Mouse (Mus musculus) embryonic facial prominence, embryonic 12.5 days (tissue): ENCODE data around the gene Stk11. TPM values are rescaled to one million over a fixed set of nuclear protein-coding genes. Genes with fewer than 3 reads are reported as not detected.

Source experiments
- ATAC-seq: fragments of 200-750 bp; cut with Nextera tagmentation; 2 replicates; pipeline ENCODE4 v1.8.0; 2017; ENCODE audit not compliant: insufficient number of reproducible peaks, insufficient read depth, low FRiP score, low TSS enrichment
- H3K27ac ChIP-seq: fragments of 300-500 bp; sonication (generic); 2 replicates; pipeline ENCODE4 v1.5.1; 2016; ENCODE audit warnings: mild to moderate bottlenecking
- H3K27me3 ChIP-seq: fragments of 300-500 bp; sonication (generic); 2 replicates; pipeline ENCODE4 v1.6.1; 2016; ENCODE audit warnings: mild to moderate bottlenecking, moderate library complexity
- H3K36me3 ChIP-seq: fragments of 300-500 bp; sonication (generic); 2 replicates; pipeline ENCODE4 v1.6.1; 2016; ENCODE audit warnings: mild to moderate bottlenecking
- H3K4me1 ChIP-seq: fragments of 300-500 bp; sonication (generic); 2 replicates; pipeline ENCODE4 v1.6.1; 2016
- H3K4me2 ChIP-seq: fragments of 300-500 bp; sonication (generic); replicated peaks from 2 replicates; pipeline ENCODE4 v1.6.1; 2016; ENCODE audit warnings: mild to moderate bottlenecking, moderate library complexity
- H3K4me3 ChIP-seq: fragments of 300-500 bp; sonication (generic); 2 replicates; pipeline ENCODE4 v1.5.1; 2016; ENCODE audit warnings: mild to moderate bottlenecking
- H3K9ac ChIP-seq: fragments of 300-500 bp; sonication (generic); 2 replicates; pipeline ENCODE4 v1.6.1; 2016; ENCODE audit warnings: mild to moderate bottlenecking, moderate library complexity
- H3K9me3 ChIP-seq: fragments of 300-500 bp; sonication (generic); 2 replicates; pipeline ENCODE4 v1.6.1; 2016; ENCODE audit warnings: mild to moderate bottlenecking, moderate library complexity
- WGBS: fragments of 180-500 bp; shearing (Covaris S2); methylation state at CpG from one replicate; pipeline ENCODE4 v1.1.7; 2016; 5-methylcytosine and 5-hydroxymethylcytosine counted together
- polyA plus RNA-seq: library from polyadenylated mRNA; unstranded; fragments of >200 nt; fragmentation: Nextera tagmentation; extraction: Ambion mirVana; gene quantifications from 2 replicates; pipeline ENCODE4 v1.2.1, GENCODE M21; 2016

Stk11 gene
- polyA plus RNA-seq, 1 experiment from 2014 or later: 17.2 TPM

- Histone ChIP-seq H3K4me2 (peak within 1 kb of the TSS; percentile 57), H3K9me3 (no peaks in the 10 kb centered on the region), H3K27ac (peak within 1 kb of the TSS; percentile 99), H3K36me3 (peaks cover 50% of the 10 kb centered on the region), H3K4me1 (peaks cover 20% of the 10 kb centered on the region), H3K9ac (peak within 1 kb of the TSS; percentile 75), H3K27me3 (no peaks in the 10 kb centered on the region), H3K4me3 (peak within 1 kb of the TSS; percentile 95)
- ATAC-seq: peak; percentile 38
- WGBS: 1% methylated on average over 40 of the region's 42 CpGs
Observed at GRCm38 (mm10) chr10:80147719-80148601, 32.4 kb downstream of the Stk11 start, which contains the start of gene Midn. Gene Midn (plus strand): TSS chr10:80148272.

GRCm38 (mm10) chr10:80148610-80149290, 33.1 kb downstream of the Stk11 start:
- H3K9ac ChIP-seq: peak overlapping the region; percentile 75
- WGBS: under 1% methylated on average over 57 of the region's 57 CpGs
- H3K27ac ChIP-seq: peak overlapping the region; percentile 99
- peaks cover 27% of the 10 kb centered on the region for H3K4me1 ChIP-seq
- H3K27me3 ChIP-seq: no peaks in the 10 kb centered on the region
- H3K4me3 ChIP-seq: peak overlapping the region; percentile 95
- no peaks in the 10 kb centered on the region for H3K9me3 ChIP-seq
- H3K4me2 ChIP-seq: peak overlapping the region; percentile 57
- peak; percentile 5 for ATAC-seq
- peaks cover 54% of the 10 kb centered on the region for H3K36me3 ChIP-seq

DNA sequence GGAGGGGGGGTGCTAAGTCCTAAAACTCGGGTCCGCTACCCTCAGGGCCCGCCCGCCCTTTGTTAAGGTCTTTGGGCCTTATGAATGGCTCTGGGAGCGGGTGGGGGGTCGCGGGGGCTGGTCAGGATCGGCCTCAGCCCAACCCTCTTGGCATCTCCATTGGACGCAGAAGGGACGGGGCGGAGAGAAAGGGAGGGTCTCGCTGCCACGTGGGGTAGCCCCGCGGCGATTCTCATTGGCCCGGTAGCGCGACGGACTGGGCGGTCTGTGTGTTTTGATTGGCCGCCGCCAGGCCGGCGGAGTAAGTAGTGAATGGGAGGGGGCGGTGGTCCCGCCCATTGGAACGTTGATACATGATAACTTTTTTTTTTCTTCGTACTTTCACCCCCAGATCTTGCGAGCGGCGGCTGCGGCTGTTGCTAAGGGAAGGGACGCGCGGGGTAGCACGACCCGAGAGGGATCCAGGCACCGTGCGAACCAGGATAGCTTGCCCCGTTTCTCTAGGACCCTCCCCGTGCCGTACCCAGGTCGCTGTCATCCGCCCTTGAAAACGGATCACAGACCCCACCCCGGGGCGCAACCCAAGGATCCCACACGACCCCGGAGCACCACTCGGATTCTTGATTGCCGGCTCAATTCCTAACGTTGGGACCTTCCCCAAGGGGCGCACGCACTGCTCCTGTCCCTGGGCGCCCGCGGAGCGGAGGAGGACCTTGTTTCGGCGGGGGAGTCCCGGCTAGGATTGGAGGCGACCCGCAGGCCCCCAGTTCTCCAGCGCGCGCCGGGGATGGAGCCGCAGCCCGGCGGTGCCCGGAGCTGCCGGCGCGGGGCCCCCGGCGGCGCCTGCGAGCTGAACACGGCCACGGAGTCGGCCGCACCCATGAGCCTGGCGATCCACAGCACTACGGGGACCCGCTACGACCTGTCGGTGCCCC, 34.0 kb downstream of the Stk11 start:
- peak; percentile 72 for ATAC-seq
- Histone ChIP-seq H3K4me1 (peaks cover 35% of the 10 kb centered on the region), H3K36me3 (peaks cover 54% of the 10 kb centered on the region), H3K4me3 (peak overlapping the region; percentile 95), H3K27ac (peak overlapping the region; percentile 99), H3K9ac (peak overlapping the region; percentile 100), H3K4me2 (peak overlapping the region; percentile 99), H3K9me3 (no peaks in the 10 kb centered on the region), H3K27me3 (no peaks in the 10 kb centered on the region)
- under 1% methylated on average over 86 of the region's 88 CpGs for WGBS

DNA sequence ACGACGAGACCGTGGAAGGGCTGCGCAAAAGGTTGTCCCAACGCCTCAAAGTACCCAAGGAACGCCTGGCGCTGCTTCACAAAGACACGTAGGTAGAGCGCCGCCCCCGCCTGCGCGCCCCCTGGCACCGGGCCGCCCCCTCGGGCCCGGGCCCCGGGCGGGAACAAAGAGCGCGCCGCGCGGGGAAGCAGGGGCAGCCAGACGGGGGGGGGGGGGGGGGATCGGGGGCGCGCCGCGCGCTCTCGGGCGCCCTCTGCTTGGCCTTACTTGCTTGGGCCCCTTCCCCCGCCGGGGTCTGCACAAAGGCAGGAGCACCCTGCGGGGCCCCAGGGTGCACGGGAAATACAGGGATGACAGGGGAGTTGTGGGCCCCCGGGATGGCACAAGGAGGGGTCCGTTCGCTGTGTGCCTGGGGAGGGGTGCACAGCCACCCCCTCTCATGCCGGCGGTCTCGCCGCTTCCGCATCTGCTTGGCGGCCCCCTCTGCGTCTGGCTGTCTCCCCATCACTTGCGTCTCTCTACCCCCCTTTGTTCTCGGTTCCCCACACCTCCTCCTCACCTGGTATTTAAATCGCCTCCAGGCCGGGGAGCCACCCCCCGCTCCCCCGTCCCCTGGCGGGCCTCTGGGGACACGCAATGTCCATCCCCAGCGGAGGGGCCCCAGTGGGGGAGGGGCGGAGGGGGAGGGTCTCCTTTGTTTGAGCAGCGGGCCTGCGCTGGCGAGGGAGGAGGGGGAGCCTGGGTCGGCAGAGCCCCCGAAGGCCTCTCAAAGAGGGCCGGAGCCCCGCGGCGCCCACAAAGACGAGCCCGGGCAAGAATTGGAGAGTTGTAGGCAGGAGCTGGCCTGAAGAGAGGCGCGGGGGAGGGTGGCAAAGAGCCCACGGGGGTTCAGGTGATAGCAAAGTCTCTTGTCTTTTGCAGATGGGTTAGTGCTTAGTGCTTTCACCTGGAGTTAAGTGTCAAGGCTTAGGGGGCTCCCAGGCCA, 34.9 kb downstream of the Stk11 start:
- H3K9ac ChIP-seq: peak overlapping the region; percentile 100
- WGBS: under 1% methylated on average over 65 of the region's 71 CpGs
- peak overlapping the region; percentile 95 for H3K4me3 ChIP-seq
- peaks cover 54% of the 10 kb centered on the region for H3K36me3 ChIP-seq
- no peaks in the 10 kb centered on the region for H3K27me3 ChIP-seq
- ATAC-seq: no peak
- H3K27ac ChIP-seq: peak overlapping the region; percentile 99
- peak overlapping the region; percentile 99 for H3K4me2 ChIP-seq
- no peaks in the 10 kb centered on the region for H3K9me3 ChIP-seq
- peaks cover 44% of the 10 kb centered on the region for H3K4me1 ChIP-seq

DNA sequence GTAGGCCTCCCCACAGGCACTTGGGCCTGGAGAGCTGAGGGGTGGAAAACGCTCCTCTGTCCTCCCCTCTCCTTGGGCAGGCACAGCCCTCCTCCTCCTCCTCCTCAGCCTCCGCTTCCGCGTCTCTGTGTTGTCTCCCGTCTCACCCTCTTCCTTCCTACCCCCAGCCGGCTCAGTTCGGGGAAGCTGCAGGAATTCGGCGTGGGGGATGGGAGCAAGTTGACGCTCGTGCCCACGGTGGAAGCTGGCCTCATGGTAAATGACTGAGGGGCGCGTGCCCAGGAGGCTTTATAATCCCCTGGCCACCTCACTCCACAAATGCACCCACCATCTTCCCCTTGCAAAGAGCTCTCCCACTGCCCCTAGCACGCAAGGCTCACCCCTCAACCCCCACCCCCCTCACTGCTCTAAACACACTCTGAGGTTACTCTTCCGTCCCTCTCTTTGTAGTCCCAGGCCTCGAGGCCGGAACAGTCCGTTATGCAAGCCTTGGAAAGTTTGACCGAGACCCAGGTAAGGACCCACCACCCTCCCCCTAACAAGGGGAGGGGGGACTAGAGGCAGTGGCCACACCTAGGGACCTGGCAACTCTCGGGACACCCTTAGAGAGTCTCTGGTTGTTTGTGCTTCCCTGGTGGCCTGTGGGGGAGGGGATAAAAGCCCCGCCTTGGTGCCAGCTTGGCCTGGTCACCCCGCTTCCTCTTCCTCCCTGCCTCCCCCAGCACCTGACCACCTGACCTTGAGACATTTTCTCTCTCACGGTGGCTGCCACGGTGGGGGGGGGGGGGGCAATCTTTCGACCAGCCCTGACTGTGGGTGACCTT, 35.8 kb downstream of the Stk11 start:
- no peaks in the 10 kb centered on the region for H3K27me3 ChIP-seq
- peak overlapping the region; percentile 99 for H3K27ac ChIP-seq
- peaks cover 54% of the 10 kb centered on the region for H3K36me3 ChIP-seq
- WGBS: under 1% methylated on average over 26 of the region's 26 CpGs
- peak overlapping the region; percentile 99 for H3K4me2 ChIP-seq
- no peaks in the 10 kb centered on the region for H3K9me3 ChIP-seq
- no peak for ATAC-seq
- peaks cover 52% of the 10 kb centered on the region for H3K4me1 ChIP-seq
- H3K4me3 ChIP-seq: peak overlapping the region; percentile 95
- H3K9ac ChIP-seq: peak overlapping the region; percentile 100

DNA sequence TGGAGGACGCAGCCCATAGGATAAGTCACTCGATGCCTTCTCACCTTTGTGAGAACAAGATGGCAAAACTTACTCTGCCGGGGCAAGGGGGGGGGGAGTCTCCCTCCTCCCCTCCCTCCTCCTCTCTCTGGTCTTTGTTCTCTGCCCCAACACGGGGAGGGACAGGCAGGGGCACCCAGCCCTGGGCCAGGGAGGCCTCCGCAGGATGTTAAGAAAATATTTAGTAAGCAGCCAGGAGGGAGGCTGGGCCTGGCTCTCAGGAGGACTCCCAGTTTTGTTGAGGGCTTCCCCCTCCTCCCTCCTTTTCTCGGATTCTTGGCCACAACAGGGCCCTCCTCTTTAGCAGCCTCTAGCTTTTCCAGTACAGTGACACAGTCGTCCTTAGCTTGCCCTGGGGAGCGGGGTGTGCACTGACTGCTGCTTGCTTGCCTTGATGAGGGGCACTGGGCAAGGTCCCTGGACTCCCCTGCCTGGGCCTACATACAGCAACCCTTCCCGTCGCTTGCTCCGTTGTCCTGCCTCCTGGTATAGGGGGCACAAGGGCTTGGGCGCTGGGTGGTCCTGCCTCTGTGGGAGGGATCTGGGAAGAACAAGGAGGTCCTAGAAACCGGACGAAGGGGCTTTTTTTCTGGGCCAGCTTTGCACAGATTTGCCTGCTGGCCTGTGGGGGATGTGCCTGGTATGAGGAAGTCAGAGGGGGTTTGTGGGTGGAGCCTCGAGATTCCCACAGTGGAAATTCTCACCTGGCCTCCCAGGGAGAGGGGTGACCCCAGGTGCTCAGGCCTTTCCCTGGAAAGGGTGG, 36.7 kb downstream of the Stk11 start:
- 2% methylated on average over 15 of the region's 15 CpGs for WGBS
- H3K4me1 ChIP-seq: peaks cover 59% of the 10 kb centered on the region
- H3K4me2 ChIP-seq: peak overlapping the region; percentile 99
- H3K27me3 ChIP-seq: no peaks in the 10 kb centered on the region
- peak overlapping the region; percentile 99 for H3K27ac ChIP-seq
- ATAC-seq: no peak
- peaks cover 61% of the 10 kb centered on the region for H3K36me3 ChIP-seq
- peak overlapping the region; percentile 95 for H3K4me3 ChIP-seq
- H3K9ac ChIP-seq: peak overlapping the region; percentile 100
- H3K9me3 ChIP-seq: no peaks in the 10 kb centered on the region

- Histone ChIP-seq H3K4me1 (peaks cover 54% of the 10 kb centered on the region), H3K4me2 (peak overlapping the region; percentile 99)
- WGBS: 44% methylated on average over 3 of the region's 3 CpGs
Observed at GRCm38 (mm10) chr10:80152873-80153260, 37.3 kb downstream of the Stk11 start.

DNA sequence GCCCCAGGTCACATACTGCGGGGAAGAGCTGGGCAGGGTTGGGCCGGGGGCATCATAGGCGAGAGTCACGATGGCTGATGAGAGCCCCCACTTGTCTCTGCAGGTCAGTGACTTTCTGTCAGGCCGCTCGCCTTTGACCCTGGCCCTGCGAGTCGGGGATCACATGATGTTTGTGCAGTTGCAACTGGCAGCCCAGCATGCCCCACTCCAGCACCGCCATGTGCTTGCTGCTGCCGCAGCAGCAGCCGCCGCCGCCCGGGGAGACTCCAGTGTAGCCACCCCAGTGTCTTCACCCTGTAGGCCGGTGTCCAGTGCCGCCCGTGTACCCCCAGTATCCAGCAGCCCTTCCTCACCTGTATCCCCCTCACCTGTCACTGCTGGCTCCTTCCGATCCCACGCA, 38.1 kb downstream of the Stk11 start:
- Histone ChIP-seq H3K4me1 (peaks cover 61% of the 10 kb centered on the region), H3K4me2 (peak overlapping the region; percentile 99), H3K9me3 (no peaks in the 10 kb centered on the region), H3K9ac (peak overlapping the region; percentile 100), H3K4me3 (peak overlapping the region; percentile 95), H3K27me3 (no peaks in the 10 kb centered on the region), H3K36me3 (peaks cover 66% of the 10 kb centered on the region), H3K27ac (peak overlapping the region; percentile 99; the same call in 1 of the 2 replicates)
- 71% methylated on average over 19 of the region's 19 CpGs for WGBS
- ATAC-seq: no peak

More at GRCm38 (mm10) chr10:80152873-80153260, 37.3 kb downstream of the Stk11 start:
- no peak for ATAC-seq
- H3K36me3 ChIP-seq: peaks cover 66% of the 10 kb centered on the region
- peak overlapping the region; percentile 95 for H3K4me3 ChIP-seq
- H3K9me3 ChIP-seq: no peaks in the 10 kb centered on the region
- H3K27ac ChIP-seq: peak overlapping the region; percentile 99
- peak overlapping the region; percentile 100 for H3K9ac ChIP-seq
- H3K27me3 ChIP-seq: no peaks in the 10 kb centered on the region

DNA sequence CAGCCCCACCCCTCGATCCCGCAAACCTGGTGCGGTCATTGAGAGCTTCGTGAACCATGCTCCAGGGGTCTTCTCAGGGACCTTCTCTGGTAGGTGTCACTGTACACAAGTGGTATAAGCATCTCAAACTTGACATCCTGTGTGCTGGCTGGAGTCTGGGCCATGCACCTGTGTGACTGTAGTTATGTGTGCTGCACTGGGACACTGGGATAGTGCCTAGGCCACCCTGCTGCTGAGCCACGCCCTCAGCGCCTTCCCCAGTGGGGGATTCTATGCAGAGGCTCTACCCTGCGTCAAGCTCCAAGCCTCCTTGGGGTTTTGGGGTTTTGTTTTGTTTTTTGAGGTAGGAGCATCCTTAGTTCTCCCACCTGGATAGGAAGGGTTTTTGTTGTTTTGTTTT, 38.8 kb downstream of the Stk11 start:
- Histone ChIP-seq H3K9me3 (no peaks in the 10 kb centered on the region), H3K4me2 (0 out of 2 replicates have a peak overlapping the region, but pooled peaks have one; percentile 99), H3K36me3 (peaks cover 66% of the 10 kb centered on the region), H3K27ac (0 out of 2 replicates have a peak overlapping the region, but pooled peaks have one; percentile 99), H3K4me1 (peaks cover 68% of the 10 kb centered on the region), H3K4me3 (0 out of 2 replicates have a peak overlapping the region, but pooled peaks have one; percentile 95), H3K9ac (peak overlapping the region; percentile 100; the same call in 1 of the 2 replicates), H3K27me3 (no peaks in the 10 kb centered on the region)
- no peak for ATAC-seq
- WGBS: 84% methylated on average over 7 of the region's 7 CpGs
